Mouse (Mus musculus) embryo, embryonic 10 days (tissue): ENCODE data around the gene Nipbl.
"Not testable (repeated sequence)": the region's sequence is repeated elsewhere in the genome, so short reads cannot be mapped to it uniquely, and the experiment has no call there.

Experiments used
- DNase-seq: peaks from one replicate; pipeline ENCODE4 v3.0.0-alpha.2; 2015; ENCODE audit warnings: low spot score

Gene Nipbl

DNA sequence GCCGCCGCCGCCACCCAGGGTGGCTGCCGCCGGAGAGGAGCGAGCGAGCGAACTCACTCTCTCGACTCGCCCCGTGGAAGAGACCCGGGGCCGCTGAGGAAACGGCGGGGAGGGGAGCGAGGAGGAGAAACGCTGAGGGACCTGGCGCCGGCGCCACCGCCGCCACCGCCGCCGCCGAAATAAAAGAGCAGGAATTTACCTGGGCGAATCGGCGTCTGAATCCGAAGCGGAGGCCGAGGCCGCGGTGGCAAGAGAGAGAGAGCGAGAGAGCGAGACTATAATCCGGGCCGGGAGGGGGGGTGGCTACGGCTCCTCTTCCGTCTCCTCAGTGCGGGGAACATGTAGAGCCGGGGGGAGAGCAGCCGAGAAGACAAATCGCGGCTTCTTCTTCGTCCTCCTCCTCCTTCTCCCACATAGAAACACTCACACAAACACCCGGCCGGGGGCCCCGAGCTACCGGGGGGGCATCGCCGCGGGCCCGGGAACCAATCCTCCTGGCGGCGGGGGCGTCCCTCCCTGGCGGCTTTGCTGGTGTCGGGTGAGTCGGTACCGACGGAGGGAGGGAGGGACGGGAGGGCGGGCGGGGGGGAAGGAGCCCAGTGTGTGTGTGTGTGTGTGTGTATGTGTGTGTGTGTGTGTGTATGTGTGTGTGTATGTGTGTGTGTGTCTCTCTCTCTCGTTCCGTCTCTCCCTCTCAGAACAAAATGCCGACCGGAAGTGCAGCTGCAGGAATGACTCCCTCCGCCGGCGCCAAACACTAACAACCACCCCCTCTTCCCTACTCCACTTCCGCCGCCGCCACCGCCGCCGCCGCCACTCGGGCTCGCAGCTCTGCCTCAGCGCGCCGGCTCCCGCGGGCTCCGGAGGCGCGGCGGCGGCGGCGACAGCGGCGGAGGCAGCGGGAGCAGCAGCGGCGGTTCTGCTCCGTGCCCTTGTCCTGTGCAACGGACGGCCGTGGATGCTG, at the start of gene Nipbl:
TSS of gene Nipbl (minus strand) at position 538 of the 964 bp plus-strand sequence.
- DNase-seq: peak; percentile 95

DNA sequence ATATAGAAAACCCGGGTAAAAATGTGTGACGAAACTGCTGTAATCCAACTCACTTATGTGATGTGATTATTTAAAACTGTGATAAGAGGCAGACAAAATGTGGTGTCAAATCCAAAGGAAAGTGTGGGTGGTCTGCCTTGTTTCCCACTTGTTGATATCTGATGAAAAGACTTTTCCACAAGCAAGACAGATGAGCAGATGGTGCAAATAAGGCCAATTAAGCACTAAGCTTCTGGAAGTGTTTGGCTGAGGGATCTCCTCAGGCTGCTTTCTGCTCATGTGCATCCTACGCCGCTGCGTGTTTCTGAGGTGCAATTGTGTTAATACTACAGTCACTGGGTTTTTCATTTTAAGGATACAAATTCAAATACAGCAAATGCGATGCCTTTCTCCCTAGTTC, 41.0 kb upstream of the Nipbl start:
- DNase-seq: no peak

DNA sequence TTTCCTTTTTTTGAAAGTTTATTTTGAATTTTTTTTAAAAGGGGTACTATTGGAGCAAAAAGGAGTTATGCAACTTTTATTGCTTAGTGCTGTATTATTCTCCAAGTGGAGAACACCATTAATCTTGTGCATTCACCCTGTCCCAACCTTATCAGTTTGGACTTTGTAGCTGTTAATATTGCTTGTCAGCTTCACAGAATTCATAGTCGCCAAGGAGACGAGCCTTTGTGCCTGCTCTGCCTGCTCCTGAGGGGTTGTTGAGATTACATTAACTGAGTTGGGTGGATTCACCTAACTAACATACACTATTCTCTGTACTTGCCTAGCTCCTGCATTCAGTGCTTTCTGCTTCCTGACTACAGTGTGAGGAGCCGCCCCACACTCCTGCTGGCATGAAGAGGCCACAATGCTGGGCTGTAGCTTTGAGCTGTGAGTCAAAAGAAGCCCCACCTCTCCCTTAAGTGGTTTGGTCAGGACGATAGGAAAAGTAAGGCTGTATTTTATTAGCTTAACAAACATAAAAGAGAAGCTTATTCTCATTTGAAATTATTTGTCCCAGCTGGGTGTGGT, 24.8 kb upstream of the Nipbl start:
- no peak for DNase-seq

DNA sequence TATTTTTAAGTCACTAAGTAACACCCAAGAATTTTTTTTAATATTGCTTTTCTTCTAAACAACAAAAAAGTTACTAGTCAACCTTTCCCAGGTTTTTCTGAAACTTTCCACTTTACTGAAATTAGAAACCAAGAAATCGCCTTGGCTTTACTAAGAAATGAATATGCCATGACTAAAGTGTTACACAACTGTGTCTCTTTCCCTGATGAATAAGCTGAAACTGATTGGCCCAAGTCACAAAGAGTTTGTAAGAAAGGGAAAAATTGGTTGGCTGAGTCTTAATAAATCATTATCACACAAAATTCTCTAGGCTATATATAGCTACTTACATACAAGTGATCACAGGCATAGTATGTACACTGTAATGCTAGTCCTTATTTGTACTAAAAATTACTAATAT, 19.3 kb upstream of the Nipbl start:
- no peak for DNase-seq

DNA sequence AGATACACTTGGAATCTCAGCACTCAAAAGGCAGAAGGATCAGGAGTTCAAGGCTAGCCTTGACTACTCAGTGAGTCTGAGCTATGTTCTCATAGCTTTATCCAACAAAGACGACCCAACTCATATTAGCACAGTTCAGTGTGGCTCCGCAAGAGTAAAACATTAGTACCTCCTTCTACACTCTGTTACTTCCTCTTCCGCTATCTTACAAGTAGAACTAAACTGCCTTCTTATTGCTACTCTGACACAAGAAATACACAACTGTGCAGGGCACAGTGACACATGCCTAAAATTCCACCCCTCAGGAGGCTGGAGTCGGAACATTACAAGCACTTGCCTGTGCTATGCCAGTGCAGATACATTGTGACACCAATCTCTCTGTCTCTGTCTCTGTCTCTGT, 18.5 kb upstream of the Nipbl start:
- no peak for DNase-seq

DNA sequence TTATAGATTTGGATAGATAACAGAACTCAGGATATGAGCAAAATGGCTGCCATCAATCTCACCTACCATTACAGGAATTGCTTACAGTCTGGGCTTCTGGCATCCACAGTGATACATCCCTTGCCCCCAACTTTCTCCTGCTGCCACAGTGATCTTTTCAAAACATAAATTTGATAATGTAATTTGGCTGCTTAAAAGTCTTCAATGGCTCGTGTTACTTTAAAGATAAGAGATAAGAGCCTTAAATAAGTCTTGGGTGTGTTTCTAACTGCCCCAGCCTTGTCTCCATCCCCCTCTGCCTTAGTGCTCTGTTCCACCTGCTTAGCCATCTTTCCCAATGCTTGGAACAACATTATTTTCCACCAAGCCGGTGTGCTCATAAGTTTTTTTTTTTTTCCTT, 16.6 kb upstream of the Nipbl start:
- DNase-seq: no peak

DNA sequence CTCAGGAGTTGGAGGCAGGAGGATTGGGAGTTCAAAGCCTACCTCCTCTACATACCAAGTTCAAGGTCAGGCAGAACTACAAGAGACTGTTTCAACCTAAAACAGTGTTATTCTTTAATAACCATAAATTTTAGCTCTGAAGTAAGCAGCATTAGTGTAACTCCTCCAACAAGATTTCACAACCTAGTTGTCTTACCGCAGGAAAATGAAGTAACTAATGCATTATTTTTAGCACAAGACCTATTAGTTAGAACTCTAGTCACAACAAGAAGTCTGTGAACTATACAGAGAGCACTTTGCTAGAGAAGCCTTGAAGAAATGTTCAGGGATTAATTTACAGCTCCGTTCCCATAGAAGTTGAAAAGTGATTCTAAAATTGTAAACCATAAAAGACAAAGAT, 15.7 kb upstream of the Nipbl start:
- DNase-seq: no peak

DNA sequence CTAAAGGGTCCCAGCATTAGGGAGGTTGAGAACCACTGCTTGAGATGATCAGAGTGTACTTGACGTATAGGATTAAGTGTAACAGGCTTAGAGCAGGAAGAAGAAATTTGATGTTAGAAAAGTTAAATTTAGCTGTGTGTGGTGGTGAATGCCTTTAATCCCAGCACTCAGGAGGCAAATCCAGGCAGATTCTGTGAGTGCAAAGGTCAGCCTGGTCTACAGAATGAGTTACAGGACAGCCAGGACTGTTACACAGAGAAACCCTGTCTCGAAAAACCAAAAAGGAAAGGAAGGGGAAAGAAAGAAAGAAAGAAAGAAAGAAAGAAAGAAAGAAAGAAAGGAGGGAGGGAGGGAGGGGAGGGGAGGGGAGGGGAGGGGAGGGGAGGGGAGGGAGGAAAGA, 12.0 kb upstream of the Nipbl start:
- DNase-seq: not testable (repeated sequence)

DNA sequence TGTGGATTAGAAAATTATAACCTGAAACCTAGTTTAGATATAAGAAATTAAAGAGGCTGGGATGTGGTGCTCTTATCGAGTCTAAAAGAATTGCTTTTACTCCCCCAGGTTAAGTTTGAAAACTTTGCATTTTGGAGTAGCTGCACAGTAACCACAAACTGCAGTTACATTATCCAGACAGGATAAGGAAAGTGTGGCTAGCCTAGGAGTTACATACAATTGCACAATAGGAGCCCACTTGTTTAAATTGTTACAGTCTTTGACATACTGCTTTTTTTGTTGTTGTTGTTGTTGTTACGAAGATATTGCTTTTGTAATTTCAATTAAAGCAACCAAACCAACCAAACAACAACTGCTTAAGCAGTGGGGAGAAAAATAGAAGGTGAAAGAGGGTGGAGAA, 11.2 kb upstream of the Nipbl start:
- DNase-seq: no peak

DNA sequence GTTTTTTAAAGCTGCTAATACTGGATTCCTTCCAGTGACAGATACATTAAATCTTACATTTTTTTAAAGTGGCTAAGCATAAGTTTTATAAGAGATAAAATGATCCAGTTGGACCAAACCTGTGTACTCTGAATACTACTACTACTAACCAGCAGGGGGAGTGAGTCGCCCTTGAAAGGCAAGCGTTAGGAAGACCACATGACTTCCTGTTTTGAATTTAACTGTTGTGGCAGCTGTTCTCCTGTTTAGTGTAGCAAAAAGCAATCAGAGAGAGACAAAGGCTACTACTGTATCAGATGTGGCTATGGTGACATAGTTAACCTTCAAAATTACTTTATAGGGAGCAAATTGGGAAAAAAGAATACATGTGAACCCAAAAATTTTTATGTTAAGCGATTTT, 6.8 kb upstream of the Nipbl start:
- peak; percentile 80 for DNase-seq

DNA sequence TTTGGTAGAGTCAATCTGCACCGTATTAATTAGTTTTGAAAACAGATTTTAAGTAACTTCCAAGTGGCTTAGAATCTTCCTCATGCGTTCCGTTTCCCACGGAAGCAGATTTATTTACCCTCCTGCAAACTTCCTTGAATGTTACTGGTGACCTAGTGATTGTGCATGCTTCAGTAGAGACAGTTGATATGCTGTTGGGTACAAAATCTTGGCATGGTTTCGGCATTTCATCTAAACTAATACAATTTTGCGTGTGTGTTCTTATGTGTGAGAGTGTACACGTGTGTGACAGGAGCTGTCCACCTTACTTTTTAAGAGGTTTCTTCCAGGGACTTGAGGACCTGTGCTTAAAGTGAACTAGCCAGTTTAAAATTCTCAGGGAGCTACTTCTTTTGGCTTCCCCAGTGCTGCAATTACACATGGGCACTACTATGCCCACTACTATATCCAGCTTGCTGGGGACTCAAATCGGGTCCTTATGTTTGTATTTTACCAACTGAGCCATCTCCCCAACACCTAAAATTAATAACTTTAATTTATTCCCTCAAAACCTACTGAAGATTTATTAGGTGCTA, 3.0 kb upstream of the Nipbl start:
- no peak for DNase-seq

DNA sequence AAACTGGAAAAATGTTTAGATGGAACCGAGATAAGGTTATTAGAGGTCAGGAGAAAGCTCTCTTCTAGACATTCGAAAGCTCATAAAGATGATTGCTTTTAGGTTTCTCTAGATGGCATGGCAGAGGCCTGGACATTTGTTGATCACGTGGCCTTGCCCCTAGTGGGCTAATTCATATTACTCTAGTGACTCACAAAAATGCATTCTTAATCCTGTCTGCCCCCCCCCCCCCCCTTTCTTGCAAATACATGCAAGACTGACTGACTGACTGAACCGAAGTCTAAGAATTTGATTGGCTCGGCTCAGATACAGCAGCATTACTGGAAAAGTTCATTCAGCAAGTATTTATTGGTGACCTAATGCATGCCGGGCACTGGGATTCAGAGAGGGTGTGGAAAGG, 2.2 kb upstream of the Nipbl start:
- DNase-seq: peak; percentile 54

DNA sequence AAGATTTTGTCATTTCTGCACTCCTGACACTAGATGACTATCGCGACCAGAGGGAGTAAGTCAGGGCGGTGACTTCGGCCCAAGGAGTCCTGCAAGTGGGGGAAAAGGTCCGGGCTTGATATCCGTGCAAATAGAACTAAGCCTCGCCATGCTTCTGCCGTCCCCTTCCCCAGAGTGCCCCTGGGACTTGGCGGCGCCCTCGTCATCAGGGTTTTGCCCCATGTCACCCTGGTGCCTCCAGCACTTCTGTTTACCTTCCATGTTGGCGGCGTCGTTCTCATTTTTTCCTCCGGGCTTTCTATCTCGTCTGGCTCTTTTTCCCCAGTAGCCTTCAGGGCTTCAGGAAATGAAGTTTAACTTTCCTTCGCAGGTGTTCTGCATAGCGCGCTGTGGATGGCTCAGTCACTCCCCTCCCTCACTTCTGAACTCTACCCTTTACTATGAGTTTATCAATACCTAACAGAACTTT, 1.7 kb upstream of the Nipbl start:
- peak; percentile 51 for DNase-seq

DNA sequence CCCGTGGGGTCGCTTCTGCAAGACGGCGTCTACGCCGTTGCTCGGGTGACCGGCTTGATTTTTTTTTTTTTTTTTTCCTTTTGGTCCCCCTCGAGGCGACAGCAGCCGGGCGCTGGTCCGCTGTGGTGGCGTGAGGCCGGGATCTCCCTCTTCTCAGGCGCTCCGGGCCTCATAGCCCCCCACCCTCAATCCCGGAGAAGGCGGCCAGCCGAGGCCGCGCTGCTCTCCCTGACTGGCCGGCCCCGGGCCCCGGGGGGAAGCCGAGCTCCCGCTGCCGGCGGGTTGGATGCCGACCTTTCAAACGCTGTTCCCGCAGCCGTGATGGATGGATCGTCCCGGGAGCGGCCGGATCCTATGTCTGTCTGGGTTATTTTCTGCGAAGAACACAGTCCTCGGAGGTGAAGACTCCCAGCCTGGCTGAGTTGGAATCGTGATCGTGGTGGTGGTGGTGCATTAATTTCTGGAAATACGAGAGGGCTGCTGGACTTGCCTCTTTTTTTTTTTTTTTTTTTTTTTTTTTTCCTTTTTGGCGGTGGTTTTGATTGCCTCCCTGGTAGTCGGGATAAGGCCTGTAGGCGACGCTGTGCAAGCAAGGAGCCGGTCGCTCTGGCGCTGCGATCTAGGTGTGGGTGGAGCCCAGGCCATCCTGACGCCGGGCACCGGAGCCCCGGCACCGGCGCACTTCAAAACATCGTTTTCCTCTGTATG, 781 bp upstream of the Nipbl start:
- DNase-seq: peak; percentile 94

DNA sequence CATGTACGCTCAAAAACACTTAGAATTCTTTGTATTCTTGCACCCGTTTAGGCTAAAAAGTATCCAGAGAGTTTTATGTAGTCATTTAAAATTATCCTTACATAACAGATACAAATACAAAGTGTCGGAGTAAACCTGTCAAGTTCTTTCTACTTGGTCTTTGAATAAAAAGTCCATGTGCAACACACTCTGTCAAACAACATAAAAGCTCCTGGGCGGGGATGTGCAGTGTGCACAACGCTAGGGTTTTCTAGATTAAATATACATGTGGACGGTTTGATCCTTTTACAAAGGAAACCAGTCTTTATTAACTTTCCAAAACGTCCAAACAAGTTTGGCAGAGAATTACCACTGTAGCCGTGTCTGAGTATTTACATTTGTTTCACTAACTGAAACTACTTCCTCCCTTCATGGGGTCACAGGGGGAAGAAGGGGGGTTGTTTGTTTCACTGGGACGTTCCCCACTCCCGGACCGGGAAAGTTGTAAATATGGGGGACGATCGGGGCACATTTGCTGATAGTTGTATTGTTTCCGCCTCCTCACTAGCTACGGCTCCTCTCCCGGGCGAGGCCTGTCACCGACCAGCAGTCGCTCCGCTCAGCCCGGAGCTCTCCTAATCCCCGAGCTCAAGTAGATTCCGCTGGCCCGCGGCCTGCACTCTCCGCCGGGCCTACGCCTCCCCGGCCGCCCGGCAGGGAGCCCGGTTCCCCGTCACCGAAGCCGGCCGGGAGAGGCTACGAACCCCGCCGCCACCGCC, 916 bp downstream of the Nipbl start:
- peak; percentile 59 for DNase-seq

DNA sequence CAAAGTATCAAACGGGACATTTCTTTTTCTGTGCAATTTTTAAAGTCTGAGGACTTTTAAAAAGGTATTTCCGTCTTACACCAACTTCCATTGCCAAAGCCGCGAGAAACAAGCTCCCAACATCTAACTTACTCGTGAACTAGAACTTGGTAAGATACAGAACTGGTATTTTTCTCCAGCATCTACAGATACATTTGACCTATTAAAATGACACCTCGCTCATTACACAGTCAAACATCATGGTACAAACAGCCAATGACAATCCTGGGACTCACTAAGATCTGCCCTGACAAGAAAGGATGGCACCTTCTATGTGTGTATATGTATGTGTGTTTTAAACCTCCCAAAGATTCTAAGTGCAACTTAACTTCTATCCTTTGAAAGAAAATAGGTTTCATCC, 1.5 kb downstream of the Nipbl start:
- peak; percentile 54 for DNase-seq

DNA sequence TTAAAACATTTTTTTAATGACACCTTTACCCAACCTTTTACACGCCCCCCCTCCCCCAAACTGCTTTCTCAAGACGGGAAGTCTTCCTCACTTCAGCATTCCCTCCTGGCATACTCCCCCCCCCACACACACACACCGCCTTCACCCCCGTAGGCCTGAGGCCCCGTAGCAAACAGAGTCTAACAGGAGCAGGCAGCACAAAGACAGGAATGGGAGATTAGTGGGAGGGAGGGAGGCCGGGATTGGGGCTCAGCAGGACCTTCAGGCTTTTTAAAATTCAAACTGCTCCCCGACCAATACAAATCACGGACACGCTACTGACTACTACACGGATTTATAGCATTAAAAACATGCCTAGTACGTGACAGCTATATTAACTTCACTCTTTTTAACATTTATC, 2.1 kb downstream of the Nipbl start:
- DNase-seq: peak; percentile 75

DNA sequence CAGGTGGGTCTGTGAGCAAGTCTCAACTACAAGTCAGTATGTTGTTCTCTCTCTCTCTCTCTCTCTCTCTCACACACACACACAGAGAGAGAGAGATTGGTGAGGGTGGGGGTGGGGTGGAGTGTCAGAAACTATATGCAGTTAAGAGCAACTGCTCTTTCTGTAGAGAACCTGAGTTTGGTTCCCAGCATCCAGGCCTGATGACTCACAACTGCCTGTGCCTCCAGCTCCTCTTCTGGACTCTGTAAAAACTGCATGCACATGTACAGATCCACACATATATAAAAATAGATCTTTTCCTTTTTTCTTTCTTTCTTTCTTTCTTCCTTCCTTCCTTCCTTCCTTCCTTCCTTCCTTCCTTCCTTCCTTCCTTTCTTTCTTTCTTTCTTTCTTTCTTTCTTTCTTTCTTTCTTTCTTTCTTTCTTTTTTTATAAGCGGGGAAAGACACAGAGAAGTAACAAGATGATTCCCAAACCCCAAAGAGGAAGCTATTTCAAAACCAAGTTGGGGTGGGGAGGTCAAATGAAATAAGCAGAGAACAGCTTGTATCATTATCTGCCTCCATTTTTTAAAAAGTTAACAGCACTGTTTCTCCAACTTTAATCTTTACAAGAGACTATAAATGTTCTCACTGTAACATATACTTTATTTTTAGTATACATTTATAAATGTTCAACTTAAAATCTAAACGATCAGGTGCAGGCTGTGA, 10.9 kb downstream of the Nipbl start:
- no peak for DNase-seq

DNA sequence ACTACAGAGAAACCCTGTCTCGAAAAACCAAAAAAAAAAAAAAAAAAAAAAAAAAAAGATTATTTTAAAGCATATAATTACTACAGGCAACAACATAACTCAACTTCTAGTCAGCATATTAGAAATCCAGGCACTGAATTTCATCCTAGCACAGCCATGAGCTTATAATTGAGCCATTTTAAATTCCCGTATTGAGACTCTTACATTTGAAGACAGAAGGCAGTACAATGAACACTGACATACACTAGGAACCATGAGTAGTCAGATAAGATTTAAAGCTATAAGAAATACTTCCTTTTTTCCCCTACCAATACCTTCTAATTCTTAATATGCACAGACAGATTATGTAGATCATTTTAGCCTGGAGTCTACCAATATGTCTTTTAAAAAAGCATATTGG, 11.7 kb downstream of the Nipbl start:
- DNase-seq: no peak

DNA sequence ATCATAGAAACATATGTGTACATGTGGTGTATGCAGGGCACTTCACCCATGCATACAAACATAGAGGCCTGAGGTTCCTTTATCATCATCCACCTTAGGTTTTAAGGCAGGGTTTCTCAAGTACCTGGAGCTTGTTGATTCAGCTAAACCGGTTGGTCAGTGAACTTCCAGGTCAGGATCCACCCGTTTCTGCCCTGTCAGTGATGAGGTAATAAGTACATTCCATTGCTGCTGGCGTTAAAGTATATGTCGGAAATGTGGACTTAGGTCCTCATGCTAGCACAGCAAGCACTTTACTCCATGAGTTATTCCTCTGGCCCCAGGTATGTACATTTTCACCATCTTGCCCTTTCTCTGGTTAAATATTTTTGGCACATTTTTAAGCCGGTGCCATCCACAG, 14.8 kb downstream of the Nipbl start:
- DNase-seq: no peak

DNA sequence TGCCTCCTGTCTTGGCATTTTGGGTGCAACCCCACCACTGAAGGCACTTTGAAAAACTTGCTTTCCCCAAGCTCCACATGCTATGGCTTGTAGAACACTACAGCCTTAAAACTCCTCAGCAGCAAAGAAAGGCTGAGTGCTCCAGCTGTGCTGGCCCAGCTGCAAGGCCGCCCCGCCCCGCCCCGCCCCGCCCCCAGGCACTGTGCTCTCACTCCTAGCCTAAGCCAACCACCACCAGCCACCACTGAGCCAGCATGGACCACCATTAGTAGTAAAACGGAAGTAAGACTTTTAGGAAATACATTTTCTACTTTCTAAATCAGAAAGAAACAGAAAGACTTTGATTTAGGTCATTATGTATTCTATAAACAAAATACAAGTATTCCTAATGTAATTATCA, 23.4 kb downstream of the Nipbl start:
- no peak for DNase-seq
